Mouse (Mus musculus) adrenal gland, adult 2 months (tissue): ENCODE data around the gene Adamts17. TPM values are rescaled to one million over a fixed set of nuclear protein-coding genes. Genes with fewer than 3 reads are reported as not detected.

ENCODE experiments used
- polyA plus RNA-seq: library from polyadenylated mRNA; depleted of rRNA; stranded (reverse); fragments of >200 nt; gene quantifications from 2 replicates; pipeline ENCODE4 v1.2.3, GENCODE M21; 2012; rRNA removed
- total RNA-seq, 2 experiments: library from RNA; stranded (reverse); gene quantifications; 2 replicates each; pipeline ENCODE4 v1.2.3; 2021

The Adamts17 gene
- total and polyA plus RNA-seq, 3 experiments = 2.2 to 4.6 (median 4.3) TPM

Other genes with a start within 250 kb of the Adamts17 start
- gene Asb7, start 150.1 kb upstream of the Adamts17 start, total RNA-seq = 10 to 100 TPM; 13.2 to 17.5 TPM
- 3.4 and 6.8 TPM in 2 replicates for gene Asb7, start 150.1 kb upstream of the Adamts17 start, polyA plus RNA-seq
- 10 to 100 TPM in 1 of 2 experiments, 1 to 10 TPM in 1; 7.8 to 10.9 TPM for gene Lins1, start 149.8 kb upstream of the Adamts17 start, total RNA-seq
- gene Lins1, start 149.8 kb upstream of the Adamts17 start, polyA plus RNA-seq = 3.6 and 6.7 TPM in 2 replicates
- under 1 TPM; 0.24 to 0.32 TPM for gene Cers3, start 96.2 kb upstream of the Adamts17 start, total RNA-seq
- gene Cers3, start 96.2 kb upstream of the Adamts17 start, polyA plus RNA-seq = 0.02 and 0.06 TPM in 2 replicates